Mouse (Mus musculus): Measurements from ENCODE around the gene Hist1h3i.
A peak's percentile ranks its signal among the peaks of the same experiment; 100 is the strongest.
"Not testable (repeated sequence)": the region's sequence is repeated elsewhere in the genome, so short reads cannot be mapped to it uniquely, and the experiment has no call there.

The Hist1h3i gene

GRCm38 (mm10) chr13:21782361-21783254, 562 bp downstream of the Hist1h3i start:
- DNase-seq (ENCODE audit: low spot score): peak; percentile 27

GRCm38 (mm10) chr13:21781639-21782038, 1.5 kb downstream of the Hist1h3i start:
- DNase-seq (ENCODE audit: low spot score): no peak

GRCm38 (mm10) chr13:21781021-21781555, 2.1 kb downstream of the Hist1h3i start:
- no peak for DNase-seq (ENCODE audit: low spot score)

- DNase-seq (ENCODE audit: low spot score): peak; percentile 41
These were observed 3.1 kb downstream of the Hist1h3i start, which contains the start of gene Hist1h1b for GRCm38 (mm10) chr13:21779767-21780731. Hist1h1b (minus strand) TSS chr13:21780625.

- peak; percentile 69 for DNase-seq (ENCODE audit: low spot score)
These were observed 4.1 kb downstream of the Hist1h3i start for GRCm38 (mm10) chr13:21778814-21779766.

- no peak for DNase-seq (ENCODE audit: low spot score)
These were observed 27.5 kb downstream of the Hist1h3i start for GRCm38 (mm10) chr13:21755707-21756106.

GRCm38 (mm10) chr13:21754294-21755001, 28.7 kb downstream of the Hist1h3i start:
- DNase-seq (ENCODE audit: low spot score): not testable (repeated sequence)

GRCm38 (mm10) chr13:21753524-21754285, 29.5 kb downstream of the Hist1h3i start, which contains the start of the genes Hist1h2ak and Hist1h2bn:
Hist1h2ak (minus strand) TSS chr13:21753827.
Hist1h2bn (plus strand) TSS chr13:21754123.
- peak; percentile 78 for DNase-seq (ENCODE audit: low spot score)

- DNase-seq (ENCODE audit: low spot score): no peak
These were observed 30.1 kb downstream of the Hist1h3i start for GRCm38 (mm10) chr13:21753051-21753523.

GRCm38 (mm10) chr13:21752356-21752755, 30.8 kb downstream of the Hist1h3i start:
- no peak for DNase-seq (ENCODE audit: low spot score)

GRCm38 (mm10) chr13:21751827-21752226, 31.3 kb downstream of the Hist1h3i start:
- no peak for DNase-seq (ENCODE audit: low spot score)

- DNase-seq (ENCODE audit: low spot score): no peak
These were observed 31.8 kb downstream of the Hist1h3i start for GRCm38 (mm10) chr13:21751417-21751816.

- DNase-seq (ENCODE audit: low spot score): peak; percentile 93
These were observed 32.8 kb downstream of the Hist1h3i start, which contains the start of gene Hist1h4k for GRCm38 (mm10) chr13:21750159-21751017. Hist1h4k (minus strand) TSS chr13:21750505.

GRCm38 (mm10) chr13:21749387-21750158, 33.6 kb downstream of the Hist1h3i start:
- DNase-seq (ENCODE audit: low spot score): no peak

- DNase-seq (ENCODE audit: low spot score): no peak
These were observed 38.2 kb downstream of the Hist1h3i start for GRCm38 (mm10) chr13:21745006-21745405.

GRCm38 (mm10) chr13:21734906-21735767, 48.0 kb downstream of the Hist1h3i start, which contains the start of gene Hist1h4j:
Hist1h4j (plus strand) TSS chr13:21735064.
- peak; percentile 81 for DNase-seq (ENCODE audit: low spot score)
